Mouse (Mus musculus): ENCODE measurements around the gene Ano6.

Gene Ano6

DNA sequence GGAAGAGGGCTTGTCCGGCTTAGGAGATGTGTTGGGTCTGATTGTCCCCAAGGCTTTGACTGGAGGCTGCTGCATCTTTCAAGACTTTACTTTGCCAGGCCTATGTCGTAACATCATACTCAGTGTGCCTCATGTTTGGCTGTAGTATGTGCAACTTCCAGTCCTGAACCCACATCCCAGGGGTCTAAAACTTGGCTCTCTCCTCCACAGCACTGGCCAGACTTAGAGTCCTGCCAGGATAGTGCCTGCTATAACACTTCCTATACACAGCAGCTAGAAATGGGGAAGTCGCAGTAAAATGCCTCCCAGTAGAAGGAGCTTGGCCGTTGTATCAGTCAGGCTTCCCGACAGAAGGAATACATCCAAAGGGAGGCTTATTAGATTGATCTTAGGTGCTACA lies 21.9 kb upstream of the Ano6 start:
- no peak for DNase-seq (ENCODE audit: low spot score)

DNA sequence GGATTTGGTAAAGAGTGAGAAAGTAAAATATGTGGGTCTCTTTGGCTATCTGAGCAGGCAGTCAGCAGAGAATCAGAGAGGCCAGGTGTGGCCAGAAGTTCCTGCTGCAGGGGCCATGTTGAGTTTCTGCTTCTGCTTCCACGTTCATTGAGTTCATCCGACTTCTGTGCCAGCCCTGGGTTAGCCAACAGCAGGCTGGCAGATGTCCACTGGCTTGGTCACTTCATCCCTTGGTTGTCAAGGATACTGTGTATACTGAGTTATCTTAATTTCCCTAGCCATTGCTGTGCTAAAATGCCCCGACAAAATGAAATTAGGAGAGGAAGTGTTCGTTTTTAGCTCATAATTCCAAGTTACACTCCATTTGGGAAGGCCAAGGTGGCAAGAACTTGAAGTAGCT lies 21.1 kb upstream of the Ano6 start:
- no peak for DNase-seq (ENCODE audit: low spot score)

DNA sequence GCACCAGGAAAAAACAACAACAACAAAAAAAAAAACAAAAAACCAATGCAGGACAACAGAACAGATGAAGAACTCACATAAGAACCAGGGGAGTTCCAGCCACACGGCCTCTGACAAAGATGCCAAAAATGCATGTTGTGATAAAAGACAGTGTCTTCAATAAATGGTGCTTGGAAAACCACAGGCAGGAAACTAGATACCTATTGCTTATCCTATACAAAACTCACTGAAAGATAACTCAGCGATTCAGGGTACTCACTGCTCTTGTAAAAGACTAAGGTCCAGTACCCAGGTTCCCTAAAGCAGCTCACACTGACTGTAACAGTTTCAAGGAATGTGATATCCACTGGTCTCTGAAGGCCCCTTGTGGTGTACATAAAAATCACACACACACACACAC lies 20.3 kb upstream of the Ano6 start:
- DNase-seq (ENCODE audit: low spot score): no peak

DNA sequence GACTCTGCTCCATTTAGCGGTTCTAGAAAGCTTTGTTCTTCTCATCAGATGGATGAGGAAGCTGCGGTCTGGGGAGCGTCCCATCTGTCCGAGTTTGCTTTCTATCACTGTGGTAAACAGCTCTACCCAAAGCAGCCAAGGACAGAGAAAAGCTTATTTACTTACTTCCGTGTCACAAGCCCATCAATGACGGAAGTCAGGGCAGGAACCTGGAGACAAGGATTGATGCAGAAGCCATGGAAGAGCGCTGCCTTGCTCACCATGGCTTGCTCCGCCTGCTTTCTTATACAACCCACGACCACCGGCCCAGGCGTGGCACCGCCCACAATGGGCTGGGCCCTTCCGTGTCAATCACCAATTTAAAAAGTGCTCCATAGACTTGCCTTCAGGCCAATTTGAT lies 18.3 kb upstream of the Ano6 start:
- no peak for DNase-seq (ENCODE audit: low spot score)

DNA sequence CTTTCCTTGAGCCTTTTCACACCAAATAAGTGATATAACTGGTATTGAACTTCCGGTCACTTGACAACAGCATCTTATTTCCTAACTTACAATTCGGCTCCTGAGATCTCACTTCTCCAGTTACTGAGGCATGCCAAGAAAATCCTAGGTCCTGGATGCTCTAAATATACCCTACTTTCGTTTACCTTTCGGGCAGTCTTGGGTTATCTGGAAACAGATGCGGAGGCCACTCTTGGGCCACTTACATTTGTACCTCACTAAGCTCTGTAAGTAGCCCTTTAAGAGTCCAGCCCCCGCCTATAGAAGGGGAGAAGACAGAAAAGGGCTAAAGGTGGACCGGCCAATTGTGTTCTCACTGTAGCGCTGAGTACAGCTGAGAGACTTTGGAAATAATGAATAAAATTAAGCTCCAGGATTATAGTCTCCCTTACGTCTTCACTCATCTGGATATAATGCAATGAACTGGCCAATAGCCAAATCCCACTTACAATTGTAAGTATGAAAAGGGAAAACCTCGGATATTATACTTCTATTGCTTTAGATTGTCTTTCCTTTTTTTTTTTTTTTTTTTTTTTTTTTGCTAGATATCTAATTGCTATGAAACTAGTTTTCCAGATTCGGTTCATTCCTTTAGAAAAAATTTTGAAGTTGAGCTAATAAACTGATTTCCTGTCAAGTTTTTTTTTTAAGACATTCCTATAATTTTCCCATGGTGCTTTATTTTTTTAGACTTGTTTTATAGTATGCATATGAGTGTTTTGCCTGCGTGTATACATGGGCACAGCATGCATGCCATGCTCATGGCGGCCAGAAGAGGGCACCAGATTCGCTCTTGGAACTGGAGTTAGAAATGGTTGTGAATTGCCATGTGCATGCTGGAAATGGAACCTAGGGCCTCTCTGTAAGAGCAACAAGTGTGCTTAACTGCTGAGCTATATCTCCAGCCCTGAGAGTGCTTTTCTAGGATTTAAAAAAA lies 17.5 kb upstream of the Ano6 start:
- DNase-seq (ENCODE audit: low spot score): no peak

DNA sequence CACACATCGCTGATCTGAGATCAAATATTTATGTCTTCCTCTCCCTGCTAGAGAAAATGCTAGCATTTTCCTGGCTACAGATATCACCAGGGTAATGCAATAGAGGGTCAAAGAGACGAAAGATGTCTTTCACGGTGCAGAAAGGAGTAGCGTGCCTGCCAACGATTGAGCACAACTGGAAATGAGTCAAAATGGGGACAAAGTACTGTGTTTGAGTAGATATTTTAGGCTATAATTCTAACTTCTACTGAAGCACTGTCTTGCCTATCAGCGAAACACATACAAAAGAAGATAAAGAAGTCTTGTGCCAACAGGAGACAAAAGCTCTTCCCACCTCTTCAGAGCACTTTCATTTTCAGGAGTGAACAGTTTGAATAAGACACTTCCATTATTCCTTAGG lies 16.4 kb upstream of the Ano6 start:
- DNase-seq (ENCODE audit: low spot score): no peak

DNA sequence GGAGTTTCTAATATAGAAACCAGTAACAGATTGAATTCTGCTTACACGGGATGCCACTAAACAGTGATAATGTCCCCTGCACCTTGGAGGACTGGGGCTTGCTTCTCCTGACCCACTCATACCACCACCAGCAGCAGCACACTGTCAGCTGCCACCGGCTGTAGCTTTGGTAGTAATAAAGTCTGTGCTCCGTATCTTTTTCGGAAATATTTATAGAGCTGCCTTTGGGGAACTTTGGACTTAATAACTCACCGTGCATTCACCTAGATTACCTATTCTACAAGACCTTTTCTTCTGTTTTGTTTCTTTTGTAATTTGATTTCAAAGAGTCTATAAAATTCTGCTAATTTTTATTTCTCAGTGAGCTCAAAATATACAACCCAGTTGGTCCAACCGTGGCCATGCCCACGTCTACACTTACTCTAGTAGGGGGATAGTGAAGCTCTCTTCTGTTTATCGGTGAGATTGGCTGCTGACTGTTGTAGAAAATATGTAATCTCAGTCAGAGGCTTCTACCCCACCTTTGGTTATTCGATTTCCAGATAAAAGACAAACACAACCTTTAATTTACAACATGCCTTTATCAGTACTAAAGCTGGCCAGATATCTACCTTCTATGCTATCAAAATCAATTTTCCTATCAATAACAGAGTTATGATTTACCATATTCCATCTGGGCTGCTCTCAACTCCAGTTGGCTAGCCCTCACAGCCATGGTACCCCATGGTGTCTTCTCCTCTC lies 15.8 kb upstream of the Ano6 start:
- DNase-seq (ENCODE audit: low spot score): no peak

DNA sequence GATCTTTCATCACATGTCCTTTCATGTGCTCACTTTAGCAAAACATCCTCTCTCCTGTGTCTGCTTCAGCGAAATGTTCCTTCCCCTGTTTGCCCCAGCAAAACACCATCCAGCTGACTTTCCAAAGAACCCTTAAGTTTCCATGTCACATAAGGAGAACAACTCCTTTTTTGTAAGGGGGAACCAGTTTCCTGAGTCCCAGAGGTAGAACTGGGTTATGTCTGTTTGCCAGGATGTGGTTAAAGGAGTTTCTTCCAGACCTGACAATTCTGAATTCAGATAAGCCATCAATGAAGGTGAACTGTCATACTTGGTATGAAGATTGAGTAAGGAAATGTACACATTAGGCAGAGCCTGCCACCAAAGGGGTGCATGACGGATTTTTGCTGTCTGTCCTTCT lies 12.9 kb upstream of the Ano6 start:
- no peak for DNase-seq (ENCODE audit: low spot score)

DNA sequence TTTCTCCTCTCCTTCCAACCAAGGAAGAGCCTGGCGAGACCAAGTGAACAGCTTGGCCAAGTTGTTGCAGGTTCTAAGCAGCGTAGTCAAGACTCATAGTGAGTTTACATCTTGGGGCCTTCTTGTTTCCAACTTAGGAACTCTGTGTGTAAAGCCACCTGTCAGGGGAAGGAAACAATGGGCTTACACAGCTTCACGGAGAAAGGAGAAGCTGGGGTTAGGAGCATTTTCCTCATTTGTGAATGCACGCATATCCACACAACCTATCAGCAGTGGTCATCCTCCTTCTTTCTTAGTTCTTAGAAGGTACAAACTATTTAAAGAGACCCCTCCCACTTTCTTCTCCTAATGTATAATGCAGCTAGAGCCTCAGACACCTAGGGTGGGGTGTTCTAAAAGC lies 11.9 kb upstream of the Ano6 start:
- no peak for DNase-seq (ENCODE audit: low spot score)

DNA sequence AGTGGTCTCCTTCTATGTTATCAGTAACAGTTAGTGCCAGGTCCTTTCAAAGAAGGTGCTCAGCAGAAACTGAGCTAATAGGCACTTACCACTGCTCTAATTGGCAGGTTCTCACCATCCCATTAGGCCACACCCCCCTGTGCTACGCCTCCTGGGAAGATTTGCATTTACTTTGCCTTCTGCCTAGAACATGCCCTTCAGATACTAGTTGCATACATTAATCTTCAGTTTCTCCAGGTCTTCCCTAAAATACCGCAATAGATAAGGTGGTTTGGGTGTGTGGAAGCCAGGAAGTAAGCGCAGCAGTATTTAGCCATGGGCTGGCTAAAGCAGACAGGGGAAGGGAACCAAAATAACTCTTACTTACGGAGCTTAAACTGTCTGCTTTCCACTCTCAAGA lies 4.0 kb upstream of the Ano6 start:
- DNase-seq (ENCODE audit: low spot score): no peak

DNA sequence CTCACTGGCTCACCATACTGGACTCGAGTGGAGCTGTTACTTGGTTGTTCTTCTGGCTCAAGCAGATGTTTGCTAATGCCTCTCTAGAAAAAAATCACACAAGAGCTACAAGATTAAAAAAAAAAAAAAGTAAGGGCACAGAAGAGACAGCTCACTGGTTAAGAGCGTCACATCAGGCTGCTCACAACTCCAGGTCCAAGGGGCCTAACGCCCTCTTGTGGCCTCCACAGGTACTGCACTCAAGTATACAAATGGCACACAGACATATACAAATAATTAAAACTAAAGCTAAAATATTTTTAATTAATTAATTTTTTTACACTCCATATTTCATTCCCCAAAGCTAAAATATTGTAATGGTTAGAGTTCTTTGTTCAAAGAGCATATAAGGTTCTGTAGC lies 3.1 kb upstream of the Ano6 start:
- DNase-seq (ENCODE audit: low spot score): no peak

DNA sequence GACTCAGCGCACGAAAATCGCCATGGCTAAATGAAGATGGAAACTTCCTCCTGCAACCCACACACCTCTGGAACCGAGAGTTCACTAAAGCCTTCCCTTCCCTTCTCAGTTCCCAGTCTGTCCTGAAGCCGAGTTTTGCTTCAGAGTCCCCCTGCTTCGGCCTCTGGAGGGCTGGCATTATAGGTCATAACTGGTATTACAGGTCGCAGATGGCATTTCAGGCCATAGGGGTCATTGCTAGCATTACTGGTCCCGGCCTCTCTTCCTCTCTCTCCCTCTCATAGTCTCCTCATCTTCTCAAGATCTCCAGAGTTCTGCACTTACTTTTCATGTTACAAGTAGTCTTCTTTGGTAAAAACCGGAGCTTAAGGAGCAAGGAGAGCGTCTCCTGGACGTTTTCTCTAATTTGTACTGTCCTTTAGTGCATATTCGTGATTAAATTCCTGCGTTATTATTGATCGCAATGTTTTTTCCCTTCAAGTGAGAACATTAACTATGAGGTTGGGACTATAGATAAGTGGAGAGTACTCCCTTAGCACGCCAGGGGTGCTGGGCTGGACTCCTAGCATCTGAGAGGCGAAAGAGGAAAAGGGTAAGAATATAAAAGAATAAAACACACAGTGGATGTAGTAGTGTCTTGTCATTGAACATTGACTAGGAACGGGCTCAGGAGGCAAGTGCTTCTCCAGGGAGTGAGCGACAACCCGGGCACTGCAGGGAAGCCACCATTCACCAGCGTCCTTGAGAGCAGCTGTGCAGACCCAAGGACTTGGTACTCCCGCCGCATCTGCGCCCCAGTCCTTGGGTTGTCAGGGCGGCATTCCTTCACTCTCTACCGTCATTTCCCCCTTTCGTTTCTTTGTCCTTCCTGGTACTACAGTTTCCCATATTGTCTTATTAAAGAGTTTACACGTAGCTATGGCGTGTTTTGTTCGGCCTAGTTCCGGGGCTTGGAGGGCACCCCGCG lies 798 bp upstream of the Ano6 start:
- DNase-seq (ENCODE audit: low spot score): no peak

DNA sequence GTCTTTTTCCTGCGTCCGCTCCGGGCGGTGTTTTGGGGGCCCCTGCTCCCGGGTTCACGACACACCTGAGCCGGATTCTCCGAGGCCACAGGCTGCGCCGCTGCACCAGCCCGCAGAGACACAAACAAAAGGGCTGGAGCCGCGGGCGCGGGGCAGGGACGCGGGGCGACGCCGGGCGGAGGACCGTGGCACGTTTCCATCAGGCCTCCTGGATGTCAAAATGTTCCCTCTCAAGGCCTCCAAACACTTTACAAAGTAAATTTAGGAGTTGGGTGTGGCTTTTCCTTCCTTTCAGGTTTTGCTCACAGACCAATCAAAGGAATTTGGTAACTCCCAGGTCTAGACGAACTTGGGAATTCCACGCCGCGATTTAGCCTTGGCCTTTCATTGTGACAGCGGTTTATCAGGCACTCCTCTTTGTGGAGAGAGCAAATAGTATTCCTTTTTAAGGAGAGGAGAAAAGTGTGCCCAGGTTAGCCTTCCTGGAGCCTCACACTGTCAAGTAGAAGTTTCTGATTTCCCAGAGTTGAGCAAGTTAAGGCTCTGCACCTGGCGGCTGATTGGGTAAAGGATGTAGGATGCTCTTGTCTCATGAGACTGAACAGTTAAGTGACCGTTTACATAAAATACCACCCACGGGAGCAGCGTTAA lies 623 bp downstream of the Ano6 start:
- no peak for DNase-seq (ENCODE audit: low spot score)

DNA sequence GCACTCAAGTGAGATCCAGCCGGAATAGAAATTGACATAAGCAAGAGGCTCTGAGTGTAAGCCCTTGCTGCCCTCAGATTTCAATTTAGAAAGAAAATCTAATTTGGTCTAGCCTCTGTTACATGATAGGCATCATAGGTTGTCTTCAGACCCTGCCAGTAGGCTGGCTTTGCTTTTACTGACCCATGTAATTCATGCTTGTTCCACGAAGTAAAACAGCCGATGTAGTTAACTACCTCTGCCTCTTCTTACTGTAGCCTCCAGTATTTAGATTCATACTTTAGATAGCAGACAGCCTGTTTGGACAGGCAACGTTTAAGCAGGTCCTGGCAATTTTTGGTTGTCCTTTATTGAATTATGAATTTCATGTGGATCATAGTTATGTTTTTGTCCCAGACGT lies 1.2 kb downstream of the Ano6 start:
- DNase-seq (ENCODE audit: low spot score): no peak

DNA sequence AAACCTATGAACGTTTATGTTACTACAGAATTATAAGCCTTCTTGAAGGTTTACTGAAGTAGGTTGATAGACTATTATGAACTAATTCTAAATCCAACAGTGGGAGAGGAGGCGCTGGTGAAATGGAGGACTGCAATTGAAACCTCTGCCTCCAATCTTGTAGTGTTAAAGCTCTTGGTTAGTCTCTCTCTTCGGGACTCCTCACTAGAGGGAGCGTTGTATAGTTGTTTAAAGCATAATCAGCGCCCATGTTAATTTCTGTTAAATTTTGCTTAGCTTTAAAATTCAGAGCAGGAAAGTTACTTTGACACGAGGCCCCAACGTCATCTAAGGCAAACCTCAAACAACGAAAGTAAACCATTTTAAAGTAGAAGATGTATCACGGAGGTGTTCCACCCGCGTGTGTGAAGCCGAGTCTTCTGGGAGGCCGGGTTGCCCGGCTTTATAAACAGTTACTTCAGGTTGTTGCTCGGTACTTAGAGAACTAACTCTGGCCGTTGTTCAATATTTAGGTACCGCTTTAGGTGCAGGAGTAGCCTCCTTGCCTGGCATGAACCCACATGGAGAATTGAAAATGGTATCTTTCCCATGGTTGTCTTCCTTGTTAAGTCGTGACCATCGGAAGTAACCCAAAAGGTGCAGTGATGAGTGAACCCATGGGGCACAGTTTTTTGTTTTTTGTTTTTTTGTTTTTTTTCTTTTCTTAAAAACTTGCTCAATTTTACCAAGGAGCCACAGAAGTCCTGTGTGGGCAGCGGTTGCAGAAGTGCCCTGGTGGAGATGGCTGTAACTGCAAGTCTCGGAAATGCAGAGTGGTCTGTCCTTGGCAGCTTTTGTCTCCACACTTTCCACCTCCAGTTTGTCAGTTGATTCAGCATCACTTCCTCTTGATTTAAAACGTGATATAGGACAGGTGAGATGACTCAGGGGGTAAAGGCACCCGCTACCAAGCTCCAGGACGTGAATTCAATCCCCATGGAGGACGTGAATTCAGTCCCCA lies 1.9 kb downstream of the Ano6 start:
- DNase-seq (ENCODE audit: low spot score): no peak

DNA sequence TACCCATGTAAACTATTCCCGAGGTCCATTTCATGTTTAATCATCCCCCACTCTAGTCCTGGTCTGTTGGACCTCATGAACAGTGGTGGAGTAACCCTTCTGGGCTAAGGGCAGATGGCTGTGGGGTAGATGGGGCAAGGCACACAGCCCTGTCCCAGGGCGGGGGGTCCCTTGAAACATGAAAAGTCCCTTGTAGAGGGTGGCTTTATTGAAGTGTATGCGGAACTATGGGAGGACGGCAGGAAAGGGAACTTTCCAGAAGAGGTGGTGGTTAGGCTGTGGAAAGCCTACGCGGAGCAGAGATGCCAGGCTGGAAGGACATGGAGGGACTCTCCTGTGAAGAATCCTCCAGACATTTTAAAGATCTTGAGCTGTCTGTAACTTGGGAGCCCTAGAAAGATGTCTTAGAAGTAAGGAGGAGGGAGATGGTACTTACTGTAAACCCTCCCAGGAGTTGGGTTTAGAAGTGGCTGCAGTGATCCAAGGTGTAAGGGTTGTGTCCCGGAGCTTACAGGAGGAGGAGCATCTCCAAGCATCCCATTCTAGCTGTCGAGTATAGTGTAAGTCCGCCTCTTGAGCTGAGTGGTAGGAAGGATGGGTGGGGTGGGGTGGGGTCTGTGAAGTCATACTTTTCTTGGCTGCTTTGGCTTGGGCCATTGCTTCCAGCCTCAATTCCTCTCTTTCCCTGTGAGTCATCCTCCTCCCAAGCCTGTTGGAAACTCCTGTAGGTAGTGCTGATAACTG lies 3.3 kb downstream of the Ano6 start:
- DNase-seq (ENCODE audit: low spot score): no peak

DNA sequence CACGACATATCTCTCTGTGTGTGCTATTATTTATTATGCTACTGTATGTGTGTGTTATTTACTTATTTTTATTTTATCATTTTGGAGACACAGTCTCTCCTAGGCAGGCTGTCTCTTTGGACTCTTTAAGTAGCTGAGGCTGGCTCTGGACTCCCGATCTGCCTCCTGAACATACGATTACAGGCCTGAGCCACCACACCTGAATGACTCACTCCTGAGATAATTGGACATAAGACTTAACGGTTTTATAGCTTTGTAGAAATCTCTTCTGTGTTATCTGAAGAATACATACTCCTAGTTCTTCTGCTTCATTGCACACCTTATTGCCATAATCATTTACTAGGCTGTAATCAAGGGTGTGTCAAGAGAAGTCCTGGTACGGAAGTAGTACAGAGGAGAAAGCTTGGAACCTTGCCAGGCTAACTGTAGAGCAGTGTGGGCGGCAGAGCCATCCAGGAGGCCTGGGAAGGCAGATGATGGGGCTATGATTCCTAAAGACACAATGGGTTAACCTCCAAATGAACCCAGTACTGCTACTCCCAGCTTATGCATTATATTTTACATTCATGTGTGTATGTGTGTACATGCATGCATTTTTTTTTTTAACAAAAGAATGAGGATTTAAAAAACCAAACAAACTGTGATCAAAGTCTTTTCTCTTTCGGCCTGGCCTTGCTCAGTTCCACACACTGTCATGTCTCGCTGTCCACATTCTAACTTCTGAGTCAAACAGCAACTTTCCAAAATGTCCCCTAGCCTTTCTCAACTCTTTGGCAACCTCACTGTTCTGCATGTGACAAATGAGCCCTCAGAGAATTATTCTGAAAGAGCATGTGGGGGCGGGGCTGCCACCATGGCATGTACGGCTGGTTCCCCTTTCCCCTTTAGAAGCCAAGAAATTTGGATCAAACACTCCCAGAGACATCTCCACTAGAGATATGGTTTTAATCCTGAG lies 4.2 kb downstream of the Ano6 start:
- DNase-seq (ENCODE audit: low spot score): no peak

DNA sequence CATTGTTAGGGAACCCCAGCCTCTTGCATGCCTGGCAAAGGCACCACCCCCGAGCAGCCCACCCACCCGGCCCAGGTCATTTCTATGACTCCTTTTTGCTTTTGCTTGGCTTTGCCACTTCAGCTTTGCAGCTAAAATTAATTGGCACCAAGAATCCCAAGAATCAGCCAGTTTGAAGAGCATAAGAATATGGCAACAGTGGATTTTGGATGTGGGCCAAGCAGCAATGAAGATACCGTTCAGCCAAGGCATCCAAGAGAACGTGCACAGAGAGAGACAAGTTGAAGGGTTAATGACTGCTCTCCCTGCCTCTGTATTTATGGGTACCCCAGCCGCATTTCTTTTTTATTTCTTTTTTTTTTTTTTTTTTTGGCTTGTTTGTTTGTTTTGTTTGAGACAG lies 5.4 kb downstream of the Ano6 start:
- DNase-seq (ENCODE audit: low spot score): no peak
